Comparison of ENCODE assay signal across 28 mouse cellular contexts in the genomic region with DNA sequence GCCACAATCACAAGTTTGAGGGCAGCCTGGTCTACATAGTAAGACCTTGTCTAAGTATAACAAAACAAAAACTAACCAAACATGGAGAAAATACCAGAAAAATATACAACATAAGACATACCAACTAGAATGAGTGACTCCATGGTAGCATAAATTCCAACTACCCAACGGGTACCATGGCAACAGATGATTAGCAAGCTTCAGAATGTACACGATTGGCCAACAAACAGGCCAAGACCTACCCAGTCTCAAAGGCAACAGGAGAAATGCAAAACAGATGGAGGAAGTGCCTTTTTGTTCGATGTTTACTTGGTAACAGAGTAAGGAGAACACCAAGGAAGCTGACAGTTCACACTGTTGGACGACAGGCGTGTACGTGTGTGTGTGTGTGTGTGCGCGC.
"Had no signal": no experiment of that assay in that cellular context is flagged by ENCODE, and none has a peak within 500 bp of the region (broad histone marks: within the 10 kb centered on the region; RNA-seq: fewer than 3 reads in every experiment).

No protein-coding gene starts in this region.

- H3K36me3 ChIP-seq: heart, embryonic 10.5 days; heart, embryonic 12.5 days; hindbrain, embryonic 10.5 days; hindbrain, embryonic 12.5 days; intestine, embryonic 15.5 days; kidney, embryonic 15.5 days; limb, embryonic 13.5 days; limb, embryonic 15.5 days; liver, embryonic 13.5 days; liver, embryonic 15.5 days had no signal

- H3K4me1 ChIP-seq: liver, embryonic 13.5 days; liver, embryonic 15.5 days had no signal

- H3K4me3 ChIP-seq: gastrocnemius, adult 2 months; heart, embryonic 10.5 days; heart, embryonic 12.5 days; hindbrain, embryonic 10.5 days; hindbrain, embryonic 12.5 days; intestine, embryonic 15.5 days; kidney, embryonic 15.5 days; limb, embryonic 13.5 days; limb, embryonic 15.5 days; liver, embryonic 13.5 days; liver, embryonic 15.5 days had no signal

- DNase-seq: gastrocnemius, adult 2 months; gastrocnemius, postnatal 10 days; gastrocnemius, postnatal 25 days; heart, adult 18-20 months; heart, postnatal 10 days; heart, postnatal 4 days; kidney, adult 18-20 months; kidney, adult 9 months; kidney, postnatal 14 days; kidney, postnatal 36 days; layer of hippocampus, adult 9-11 months; layer of hippocampus, postnatal 36 days; left cerebral cortex, postnatal 4 days; liver, embryonic 13.5 days had no signal

- ATAC-seq: hindbrain, embryonic 16.5 days; inflammation-experienced regulatory T-cells, adult 6 months; intestine, embryonic 15.5 days; intestine, postnatal 0 days had no signal

- H3K9ac ChIP-seq: heart, embryonic 12.5 days; hindbrain, embryonic 12.5 days; hindbrain, embryonic 14.5 days; intestine, embryonic 15.5 days; kidney, embryonic 15.5 days; limb, embryonic 13.5 days; limb, embryonic 15.5 days; liver, embryonic 13.5 days; liver, embryonic 15.5 days had no signal

- H3K9me3 ChIP-seq: heart, embryonic 10.5 days; hindbrain, embryonic 10.5 days; hindbrain, embryonic 12.5 days; intestine, embryonic 15.5 days; kidney, embryonic 15.5 days; limb, embryonic 13.5 days; limb, embryonic 15.5 days; liver, embryonic 13.5 days; liver, embryonic 15.5 days had no signal

- H3K27ac ChIP-seq: gastrocnemius, adult 2 months; heart, embryonic 10.5 days; hindbrain, embryonic 10.5 days; hindbrain, embryonic 12.5 days; hindbrain, embryonic 14.5 days; intestine, embryonic 15.5 days; kidney, embryonic 15.5 days; kidney, postnatal 0 days; limb, embryonic 13.5 days; limb, embryonic 15.5 days; liver, embryonic 13.5 days; liver, embryonic 15.5 days had no signal

- H3K4me2 ChIP-seq: heart, embryonic 12.5 days; hindbrain, embryonic 12.5 days; hindbrain, embryonic 14.5 days; intestine, embryonic 15.5 days; kidney, embryonic 15.5 days; limb, embryonic 13.5 days; limb, embryonic 15.5 days; liver, embryonic 13.5 days; liver, embryonic 15.5 days had no signal
